Mouse (Mus musculus) limb, embryonic 10.5 days (tissue): Measurements from ENCODE around the gene Nupr1l. TPM values are rescaled to one million over a fixed set of nuclear protein-coding genes. Genes with fewer than 3 reads are reported as not detected.

Experiments
- DNase-seq: peaks from one replicate; pipeline ENCODE4 v3.0.0-alpha.2; 2017; ENCODE audit warnings: low spot score
- H3K27ac ChIP-seq: fragments of 300-500 bp; sonication (generic); 2 replicates; pipeline ENCODE4 v1.5.1; 2016; ENCODE audit warnings: mild to moderate bottlenecking
- H3K27me3 ChIP-seq: fragments of 300-500 bp; sonication (generic); 2 replicates; pipeline ENCODE4 v1.6.1; 2016; ENCODE audit warnings: low read depth, mild to moderate bottlenecking; ENCODE audit not compliant: poor library complexity, severe bottlenecking
- H3K36me3 ChIP-seq: fragments of 300-500 bp; sonication (generic); 2 replicates; pipeline ENCODE4 v1.6.1; 2016; ENCODE audit warnings: mild to moderate bottlenecking, moderate library complexity
- H3K4me1 ChIP-seq: fragments of 300-500 bp; sonication (generic); 2 replicates; pipeline ENCODE4 v1.6.1; 2016
- H3K4me3 ChIP-seq: fragments of 300-500 bp; sonication (generic); 2 replicates; pipeline ENCODE4 v1.5.1; 2016; ENCODE audit warnings: mild to moderate bottlenecking, moderate library complexity
- H3K9me3 ChIP-seq: fragments of 300-500 bp; sonication (generic); replicated peaks from 2 replicates; pipeline ENCODE4 v1.6.1; 2016; ENCODE audit warnings: mild to moderate bottlenecking
- WGBS: fragments of 180-500 bp; shearing (Covaris S2); methylation state at CpG from one replicate; pipeline ENCODE4 v1.1.7; 2016; 5-methylcytosine and 5-hydroxymethylcytosine counted together
- polyA plus RNA-seq: library from polyadenylated mRNA; unstranded; fragments of >200 nt; fragmentation: Nextera tagmentation; extraction: Ambion mirVana; gene quantifications from 2 replicates; pipeline ENCODE4 v1.2.1, GENCODE M21; 2016

The Nupr1l gene
- 2.7 and 4.5 TPM in 2 replicates for polyA plus RNA-seq

DNA sequence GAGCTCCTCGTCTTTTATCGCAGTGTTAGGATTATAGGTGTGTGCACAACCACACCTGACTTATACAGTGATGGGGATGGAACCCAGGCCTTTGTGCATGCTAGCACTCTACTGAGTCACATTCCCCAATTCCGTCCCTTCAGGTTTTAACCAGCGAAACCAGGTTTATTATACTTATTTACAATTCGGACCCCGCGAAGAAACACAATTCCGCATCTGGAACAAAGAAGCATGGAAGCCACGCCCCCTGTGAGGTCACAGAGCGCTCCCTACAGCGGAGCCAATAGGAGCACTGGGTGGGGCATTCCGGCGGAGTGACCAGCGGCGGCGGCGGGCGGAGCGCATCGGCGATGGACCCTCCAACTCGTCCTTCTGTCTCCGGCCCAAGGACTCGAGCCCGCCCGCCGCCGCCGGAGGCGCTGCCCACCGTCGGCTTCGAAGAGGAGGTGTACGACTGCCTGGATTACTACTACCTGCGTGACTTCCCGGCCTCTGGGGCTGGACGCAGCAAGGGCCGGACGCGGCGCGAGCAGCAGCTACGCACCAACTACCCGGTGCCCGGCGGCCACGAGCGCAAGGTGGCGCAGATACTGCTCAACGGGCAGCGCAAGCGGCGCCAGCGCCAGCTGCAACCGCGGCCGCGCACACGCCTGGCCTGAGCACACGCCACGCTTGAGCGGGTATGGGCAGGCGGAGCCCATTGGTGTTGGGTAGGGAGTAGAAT lies at the start of gene Nupr1l:
Nupr1l (plus strand) TSS at position 299 of the 724 bp plus-strand sequence.
- Histone ChIP-seq H3K4me3 (peak within 1 kb of the TSS; percentile 65), H3K27me3 (peaks cover 8% of the 10 kb centered on the region; the same call in 1 of the 2 replicates), H3K36me3 (peaks cover 11% of the 10 kb centered on the region), H3K27ac (peak within 1 kb of the TSS; percentile 89), H3K4me1 (peaks cover 9% of the 10 kb centered on the region), H3K9me3 (no peaks in the 10 kb centered on the region)
- peak; percentile 96 for DNase-seq
- WGBS: under 1% methylated on average over 63 of the region's 63 CpGs

DNA sequence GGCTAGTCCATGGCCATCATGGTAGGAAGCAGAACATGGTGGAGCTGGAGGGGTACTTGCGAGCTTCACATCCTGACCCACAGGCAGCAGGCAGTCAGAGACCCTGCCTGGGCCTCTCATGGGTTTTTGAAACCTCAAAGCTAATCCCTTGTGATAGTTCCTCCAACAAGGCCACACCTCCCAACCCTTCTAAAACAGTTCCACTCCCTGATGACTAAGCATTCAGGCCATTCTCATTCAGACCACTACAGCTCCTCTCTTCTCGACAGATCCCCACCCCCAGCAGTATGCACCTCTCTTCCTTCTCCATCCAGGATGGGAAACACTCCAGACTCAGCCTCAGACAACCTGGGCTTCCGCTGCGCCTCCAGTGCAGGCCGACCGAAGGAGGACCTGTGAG lies 46.0 kb upstream of the Nupr1l start:
- Histone ChIP-seq H3K27ac (no peak overlapping the region), H3K27me3 (no peaks in the 10 kb centered on the region), H3K36me3 (peaks cover 46% of the 10 kb centered on the region), H3K9me3 (no peaks in the 10 kb centered on the region), H3K4me1 (peaks cover 8% of the 10 kb centered on the region; the same call in 1 of the 2 replicates), H3K4me3 (no peak overlapping the region)
- DNase-seq: no peak
- 95% methylated on average over 6 of the region's 6 CpGs for WGBS

DNA sequence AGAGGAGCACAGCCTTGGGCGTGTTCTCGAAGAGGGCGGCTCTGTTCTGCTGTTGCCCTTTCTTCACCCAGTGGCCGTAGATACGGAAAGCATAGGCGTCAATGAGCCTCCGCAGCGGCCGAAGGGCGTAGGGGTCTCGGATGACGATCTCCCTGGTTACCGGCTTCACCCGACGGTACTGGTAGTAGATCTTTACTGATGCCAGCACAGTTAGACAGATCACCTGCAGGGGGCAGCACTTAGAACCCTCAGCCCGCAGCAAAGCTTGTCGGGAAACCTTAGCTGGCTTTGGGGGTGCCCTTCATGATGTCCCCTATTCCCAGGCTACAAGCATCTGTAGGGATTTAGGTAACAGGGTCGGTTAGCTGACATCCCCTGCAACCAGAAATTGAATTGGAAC lies 43.9 kb upstream of the Nupr1l start:
- Histone ChIP-seq H3K4me3 (no peak overlapping the region), H3K27me3 (no peaks in the 10 kb centered on the region), H3K9me3 (no peaks in the 10 kb centered on the region), H3K4me1 (peaks cover 8% of the 10 kb centered on the region; the same call in 1 of the 2 replicates), H3K27ac (no peak overlapping the region), H3K36me3 (peaks cover 31% of the 10 kb centered on the region)
- WGBS: 13% methylated on average over 18 of the region's 18 CpGs
- peak; percentile 57 for DNase-seq

DNA sequence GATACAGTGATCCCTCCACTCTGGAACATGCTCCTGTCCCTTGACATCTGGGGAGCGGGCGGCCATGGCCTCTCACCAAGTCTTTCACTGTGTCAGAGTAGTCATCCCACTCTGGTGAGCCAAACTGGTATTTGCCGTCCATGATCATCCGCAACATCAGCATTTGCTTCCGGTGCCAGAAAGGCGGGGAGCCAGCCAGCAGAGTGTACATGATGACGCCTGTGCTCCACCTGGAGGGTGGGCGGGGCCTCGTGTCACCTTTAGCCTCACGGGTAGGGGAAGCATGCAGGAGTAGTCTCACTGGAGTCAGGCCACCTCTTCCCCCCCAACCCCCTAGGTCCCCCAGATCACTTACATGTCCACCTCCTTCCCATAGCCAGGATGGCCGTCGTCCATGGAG lies 42.5 kb upstream of the Nupr1l start:
- Histone ChIP-seq H3K27ac (no peak overlapping the region), H3K27me3 (no peaks in the 10 kb centered on the region), H3K4me3 (no peak overlapping the region), H3K9me3 (no peaks in the 10 kb centered on the region), H3K4me1 (peaks cover 8% of the 10 kb centered on the region; the same call in 1 of the 2 replicates), H3K36me3 (peaks cover 18% of the 10 kb centered on the region)
- WGBS: 83% methylated on average over 12 of the region's 12 CpGs
- no peak for DNase-seq

DNA sequence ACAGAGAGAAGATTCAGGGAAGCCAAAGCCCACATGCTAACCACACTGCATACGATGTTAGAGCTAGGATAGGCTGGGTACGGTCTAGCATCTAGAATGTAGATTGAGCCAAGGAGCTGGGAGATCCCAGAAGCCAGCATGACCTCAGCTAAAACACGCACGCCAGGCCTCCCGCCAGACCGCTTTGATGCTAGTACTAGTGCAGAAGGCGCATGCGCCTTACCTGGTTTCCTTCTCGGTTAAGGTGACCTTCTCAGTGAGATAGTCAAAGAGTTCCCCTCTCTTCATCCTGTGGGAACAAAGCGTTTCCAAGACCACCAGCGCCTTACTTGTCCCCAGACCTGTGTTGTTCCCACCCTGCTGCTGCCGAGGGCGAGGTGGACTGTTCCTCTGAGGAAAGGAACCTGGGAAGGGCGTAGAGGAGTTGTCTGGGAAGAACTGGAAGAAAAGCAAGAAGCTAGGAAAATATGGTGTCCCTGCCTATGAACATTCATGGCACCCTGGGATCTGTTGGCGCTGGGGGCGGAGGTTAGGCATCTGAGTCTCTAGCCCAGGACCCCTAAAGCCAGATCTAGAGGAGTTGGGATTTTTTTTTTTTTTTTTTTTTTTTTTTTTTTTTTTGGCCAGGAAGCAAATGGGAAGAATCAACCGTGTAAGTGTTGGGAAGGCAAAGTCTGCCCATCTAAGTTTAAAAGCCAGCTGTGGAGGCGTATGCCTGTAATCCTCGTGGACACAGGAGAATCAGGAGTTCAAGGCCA lies 38.9 kb upstream of the Nupr1l start:
- WGBS: 90% methylated on average over 19 of the region's 19 CpGs
- H3K9me3 ChIP-seq: no peaks in the 10 kb centered on the region
- no peaks in the 10 kb centered on the region for H3K27me3 ChIP-seq
- H3K4me3 ChIP-seq: no peak overlapping the region
- no peak for DNase-seq
- H3K36me3 ChIP-seq: no peaks in the 10 kb centered on the region
- no peak overlapping the region for H3K27ac ChIP-seq
- 0 out of 2 replicates have a peak, but pooled peaks cover 4% of the 10 kb centered on the region for H3K4me1 ChIP-seq

DNA sequence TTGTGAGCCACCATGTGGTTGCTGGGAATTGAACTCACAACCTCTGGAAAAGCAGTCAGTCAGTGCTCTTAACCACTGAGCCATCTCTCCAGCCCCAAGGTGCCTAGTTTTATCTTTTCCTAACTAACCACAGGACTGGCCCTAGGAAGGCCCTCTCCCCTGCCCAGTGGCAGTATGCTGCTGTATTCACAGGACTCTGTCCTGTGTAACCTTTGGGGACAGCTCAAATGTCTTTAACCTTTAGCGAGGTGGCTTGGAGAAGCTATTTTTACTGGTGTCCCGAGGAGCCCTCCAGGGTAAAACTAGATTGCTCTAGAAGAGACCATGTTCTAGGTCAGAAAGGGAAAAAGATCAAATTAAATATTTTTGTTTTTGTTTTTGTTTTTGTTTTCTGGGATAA lies 37.1 kb upstream of the Nupr1l start:
- no peak for DNase-seq
- 84% methylated on average over 2 of the region's 2 CpGs for WGBS
- H3K4me3 ChIP-seq: no peak overlapping the region
- H3K4me1 ChIP-seq: no peaks in the 10 kb centered on the region
- H3K27me3 ChIP-seq: no peaks in the 10 kb centered on the region
- no peaks in the 10 kb centered on the region for H3K36me3 ChIP-seq
- no peaks in the 10 kb centered on the region for H3K9me3 ChIP-seq
- no peak overlapping the region for H3K27ac ChIP-seq

DNA sequence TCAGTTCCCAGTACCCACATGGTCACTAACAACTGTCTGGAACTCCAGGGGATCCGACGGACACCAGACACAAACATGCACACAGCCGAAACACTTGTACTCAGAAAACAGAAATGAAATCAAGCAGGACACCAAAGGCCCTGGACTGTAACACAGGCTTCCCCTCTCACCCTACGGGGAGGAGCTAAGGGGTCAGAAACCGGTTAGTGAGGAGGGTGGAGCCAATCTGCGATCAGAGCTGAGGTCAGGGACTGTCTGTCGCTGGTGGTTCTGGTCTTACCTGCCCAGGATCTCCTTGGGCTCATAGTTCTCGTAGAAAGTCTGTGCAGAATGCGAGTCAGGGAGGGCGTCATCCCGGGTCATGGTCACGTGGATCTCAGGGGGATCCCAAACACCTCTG lies 34.4 kb upstream of the Nupr1l start:
- DNase-seq: no peak
- H3K27ac ChIP-seq: no peak overlapping the region
- no peaks in the 10 kb centered on the region for H3K36me3 ChIP-seq
- 86% methylated on average over 12 of the region's 12 CpGs for WGBS
- H3K27me3 ChIP-seq: no peaks in the 10 kb centered on the region
- H3K4me1 ChIP-seq: no peaks in the 10 kb centered on the region
- no peak overlapping the region for H3K4me3 ChIP-seq
- no peaks in the 10 kb centered on the region for H3K9me3 ChIP-seq

DNA sequence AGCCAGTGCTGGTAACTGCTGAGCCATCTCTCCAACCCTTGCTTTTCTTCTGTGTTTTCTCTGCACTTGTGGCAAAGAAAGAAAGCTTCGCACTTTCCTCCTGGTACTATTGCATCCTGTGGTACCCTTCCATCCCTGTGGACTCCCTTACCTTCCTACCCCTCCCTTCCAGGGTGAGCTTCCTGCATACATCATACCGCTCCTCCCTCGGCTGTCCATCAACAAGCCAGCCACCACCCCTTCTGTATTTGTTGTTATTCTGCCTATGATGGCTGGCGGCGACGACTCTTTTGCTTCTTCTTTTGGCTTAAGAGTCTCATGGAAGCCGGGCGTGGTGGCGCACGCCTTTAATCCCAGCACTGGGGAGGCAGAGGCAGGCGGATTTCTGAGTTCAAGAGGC lies 33.2 kb upstream of the Nupr1l start:
- Histone ChIP-seq H3K4me3 (no peak overlapping the region), H3K27me3 (no peaks in the 10 kb centered on the region), H3K27ac (no peak overlapping the region), H3K36me3 (peaks cover 6% of the 10 kb centered on the region), H3K4me1 (no peaks in the 10 kb centered on the region), H3K9me3 (no peaks in the 10 kb centered on the region)
- DNase-seq: no peak
- WGBS: 81% methylated on average over 11 of the region's 11 CpGs

DNA sequence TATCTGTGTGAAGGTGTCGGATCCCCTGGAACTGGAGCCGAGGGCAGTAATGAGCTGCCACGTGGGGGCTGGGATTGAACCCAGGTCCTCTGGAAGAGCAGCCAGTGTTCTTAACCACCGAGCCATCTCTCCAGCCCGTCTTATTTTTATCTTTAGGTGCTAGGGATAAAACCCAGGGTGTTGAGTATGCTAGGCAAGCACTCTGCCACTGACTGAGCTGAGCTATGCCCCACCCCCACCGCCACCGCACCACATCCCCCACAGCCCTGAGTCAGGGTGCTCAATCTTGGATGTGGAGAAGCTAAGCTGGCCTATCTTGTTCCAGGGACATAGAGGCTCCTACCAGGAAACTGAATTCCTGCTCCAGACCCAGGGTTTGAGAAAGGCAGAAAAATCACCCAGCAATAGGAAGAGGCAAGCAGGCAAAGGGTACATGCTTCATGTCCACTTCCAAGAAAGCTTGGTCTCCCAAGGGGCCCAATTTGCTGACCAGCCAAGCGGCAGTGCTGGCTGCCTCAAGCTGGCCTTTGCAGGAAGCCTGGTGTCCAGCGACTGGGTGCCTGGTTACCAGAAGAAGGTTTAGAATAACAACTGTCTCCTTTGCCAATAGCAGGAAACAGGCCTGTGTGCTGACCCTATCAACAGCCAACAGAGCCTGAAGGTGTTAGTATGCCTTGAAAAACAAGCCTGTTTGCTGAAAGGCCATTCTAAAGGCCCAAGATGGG lies 30.4 kb upstream of the Nupr1l start:
- 72% methylated on average over 9 of the region's 9 CpGs for WGBS
- H3K27me3 ChIP-seq: no peaks in the 10 kb centered on the region
- H3K4me3 ChIP-seq: no peak overlapping the region
- H3K9me3 ChIP-seq: no peaks in the 10 kb centered on the region
- H3K36me3 ChIP-seq: peaks cover 32% of the 10 kb centered on the region
- DNase-seq: no peak
- no peak overlapping the region for H3K27ac ChIP-seq
- H3K4me1 ChIP-seq: no peaks in the 10 kb centered on the region

DNA sequence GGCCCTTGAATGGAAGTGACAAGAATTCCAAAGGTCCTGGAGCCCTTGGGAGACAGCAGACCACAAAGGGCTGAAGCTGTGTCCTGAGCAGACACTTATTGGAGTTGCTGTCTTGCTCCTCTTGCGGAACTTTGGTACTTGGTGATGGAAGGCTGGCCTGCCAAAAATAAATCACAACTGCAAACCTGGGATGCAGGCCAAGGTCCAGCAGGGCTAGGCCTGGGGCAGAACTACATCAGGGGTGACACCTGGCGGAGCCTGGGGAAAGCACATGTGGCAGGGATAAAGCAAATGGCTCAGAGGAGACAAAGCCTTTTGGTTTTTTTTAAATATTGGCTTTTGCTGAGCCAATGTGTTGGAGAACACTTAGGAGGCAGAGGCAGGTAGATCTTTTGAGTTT lies 29.4 kb upstream of the Nupr1l start:
- H3K36me3 ChIP-seq: peaks cover 40% of the 10 kb centered on the region
- H3K4me3 ChIP-seq: no peak overlapping the region
- 68% methylated on average over 2 of the region's 2 CpGs for WGBS
- no peak overlapping the region for H3K27ac ChIP-seq
- H3K27me3 ChIP-seq: no peaks in the 10 kb centered on the region
- no peaks in the 10 kb centered on the region for H3K9me3 ChIP-seq
- no peaks in the 10 kb centered on the region for H3K4me1 ChIP-seq
- DNase-seq: peak; percentile 43

DNA sequence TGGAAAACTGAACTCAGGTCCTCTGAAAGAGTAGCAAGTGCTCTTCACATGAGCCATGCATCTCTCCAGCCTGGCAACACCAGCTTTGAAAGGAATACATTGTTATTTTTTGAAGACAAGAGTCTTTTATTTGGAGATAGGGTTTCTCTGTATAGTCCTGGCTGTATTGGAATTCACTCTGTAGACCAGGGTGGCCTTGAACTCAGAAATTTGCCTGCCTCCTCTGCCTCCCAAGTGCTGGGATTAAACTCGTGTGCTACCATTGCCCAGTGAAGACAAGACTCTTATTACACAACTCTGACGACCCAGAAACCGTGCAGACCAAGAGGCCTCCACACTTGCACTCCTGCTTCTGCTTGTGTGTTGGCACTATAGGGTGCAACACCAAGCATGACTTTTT lies 28.5 kb upstream of the Nupr1l start:
- WGBS: 73% methylated on average over 3 of the region's 3 CpGs
- no peaks in the 10 kb centered on the region for H3K4me1 ChIP-seq

DNA sequence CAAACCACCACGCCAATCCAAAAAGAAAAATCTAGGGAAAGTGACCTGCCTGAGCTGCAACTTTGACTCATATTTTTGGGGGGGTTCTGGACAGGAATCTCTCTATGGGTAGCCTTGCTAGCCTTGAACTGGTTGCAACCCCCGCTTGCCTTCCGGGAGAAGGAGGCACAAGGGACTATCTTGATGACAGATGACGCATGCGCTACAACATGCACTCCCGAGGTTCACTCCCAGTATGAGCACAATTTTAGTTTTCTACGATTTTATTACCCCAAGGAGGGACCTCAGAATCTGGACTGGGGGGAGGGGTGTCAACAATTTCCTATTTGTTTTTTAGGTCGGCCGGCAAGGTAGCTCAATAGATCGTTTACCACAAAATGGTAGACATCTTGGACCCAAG lies 22.1 kb upstream of the Nupr1l start:
- peak overlapping the region; percentile 95 for H3K27ac ChIP-seq
- H3K4me1 ChIP-seq: peaks cover 6% of the 10 kb centered on the region
- DNase-seq: no peak
- H3K4me3 ChIP-seq: peak overlapping the region; percentile 90
- H3K9me3 ChIP-seq: no peaks in the 10 kb centered on the region
- 54% methylated on average over 10 of the region's 10 CpGs for WGBS
- H3K27me3 ChIP-seq: no peaks in the 10 kb centered on the region
- peaks cover 43% of the 10 kb centered on the region for H3K36me3 ChIP-seq

More for the DNA sequence above, 28.5 kb upstream of the Nupr1l start:
- Histone ChIP-seq H3K9me3 (no peaks in the 10 kb centered on the region), H3K27ac (no peak overlapping the region), H3K4me3 (no peak overlapping the region), H3K27me3 (no peaks in the 10 kb centered on the region), H3K36me3 (peaks cover 49% of the 10 kb centered on the region)
- DNase-seq: no peak
